8 mouse cellular contexts compared by ENCODE assay signal in genomic region chr1:155158141-155158969, GRCm38 (mm10). TPM values are rescaled to one million over a fixed set of nuclear protein-coding genes. Genes with fewer than 3 reads are reported as not detected.
DNase-seq lines count a peak whose midpoint lies in the region; ATAC-seq and TF ChIP-seq lines count a peak whose summit lies in the region.

TSS of gene Stx6 (plus strand) at chr1:155158715.

- 3% methylated on average over 45 of the region's 48 CpGs for WGBS in heart, embryonic 12.5 days
- 3% methylated on average over 46 of the region's 48 CpGs for WGBS in kidney, postnatal 0 days
- WGBS in liver, embryonic 11.5 days: 3% methylated on average over 47 of the region's 48 CpGs
- WGBS in stomach, embryonic 14.5 days: 1% methylated on average over 48 of the region's 48 CpGs

- no peaks in the 10 kb centered on the region for H3K36me3 ChIP-seq in C2C12 (ENCODE audit: control insufficient read depth, insufficient read depth)
- H3K36me3 ChIP-seq in erythroblast, embryonic 14.5 days (ENCODE audit: control insufficient read depth): no peaks in the 10 kb centered on the region
- no peaks in the 10 kb centered on the region for H3K36me3 ChIP-seq in heart, embryonic 12.5 days
- H3K36me3 ChIP-seq in kidney, postnatal 0 days (ENCODE audit: insufficient read depth, low read length): no peaks in the 10 kb centered on the region
- H3K36me3 ChIP-seq in liver, embryonic 11.5 days (ENCODE audit: control insufficient read depth, insufficient read depth, low read length): no peaks in the 10 kb centered on the region
- no peaks in the 10 kb centered on the region for H3K36me3 ChIP-seq in stomach, embryonic 14.5 days (ENCODE audit: control insufficient read depth, insufficient read depth, low read length)

- H3K9me3 ChIP-seq in erythroblast, embryonic 14.5 days (ENCODE audit: control insufficient read depth, low read length): no peaks in the 10 kb centered on the region
- no peaks in the 10 kb centered on the region for H3K9me3 ChIP-seq in heart, embryonic 12.5 days (replicated peaks)
- H3K9me3 ChIP-seq in kidney, postnatal 0 days (replicated peaks; ENCODE audit: low read length): no peaks in the 10 kb centered on the region
- H3K9me3 ChIP-seq in liver, embryonic 11.5 days (ENCODE audit: control insufficient read depth, low read length): no peaks in the 10 kb centered on the region
- no peaks in the 10 kb centered on the region for H3K9me3 ChIP-seq in stomach, embryonic 14.5 days (ENCODE audit: control insufficient read depth, low read depth, low read length)

- DNase-seq in brain, embryonic 14.5 days (ENCODE audit: low read depth): peak; percentile 99
- DNase-seq in kidney, postnatal 0 days (ENCODE audit: low spot score): peak; percentile 100
- peak; percentile 98 for DNase-seq in liver, embryonic 11.5 days (ENCODE audit: low spot score)
- DNase-seq in naive thymus-derived CD4-positive, alpha-beta T cell, adult 2 months (ENCODE audit: low read depth): peak; percentile 99

- H3K79me2 ChIP-seq in C2C12 (ENCODE audit: control insufficient read depth, insufficient read depth): peaks cover 13% of the 10 kb centered on the region

- TF ChIP-seq POLR2A in brain, embryonic 14.5 days (IDR thresholded peaks at IDR 0.05; ENCODE audit: borderline replicate concordance, extremely low read depth, insufficient read depth, insufficient read length, poor library complexity, severe bottlenecking): peak; percentile 88

- peak within 1 kb of the TSS; percentile 72 for H3K4me2 ChIP-seq in heart, embryonic 12.5 days
- peak within 1 kb of the TSS; percentile 75 for H3K4me2 ChIP-seq in kidney, postnatal 0 days (ENCODE audit: low read length)
- H3K4me2 ChIP-seq in liver, embryonic 11.5 days: peak within 1 kb of the TSS; percentile 89
- peak within 1 kb of the TSS; percentile 68 for H3K4me2 ChIP-seq in stomach, embryonic 14.5 days (replicated peaks; ENCODE audit: low read depth, low read length)

- ATAC-seq in heart, embryonic 12.5 days (ENCODE audit: insufficient number of reproducible peaks, low FRiP score): peak; percentile 99
- peak; percentile 99 for ATAC-seq in kidney, postnatal 0 days (replicated peaks; ENCODE audit: low FRiP score, low read depth)
- peak; percentile 99 for ATAC-seq in liver, embryonic 11.5 days (replicated peaks; ENCODE audit: low FRiP score)
- ATAC-seq in stomach, embryonic 14.5 days (ENCODE audit: insufficient number of reproducible peaks, insufficient read depth, low FRiP score, low read depth): peak; percentile 99

- H3K27ac ChIP-seq in heart, embryonic 12.5 days (ENCODE audit: poor library complexity, severe bottlenecking): peak within 1 kb of the TSS; percentile 87
- H3K27ac ChIP-seq in kidney, postnatal 0 days: peak within 1 kb of the TSS; percentile 94
- no peak within 1 kb of the TSS; the same call in 1 of the 2 replicates for H3K27ac ChIP-seq in liver, embryonic 11.5 days (ENCODE audit: low read depth, low read length)
- H3K27ac ChIP-seq in stomach, embryonic 14.5 days (ENCODE audit: low read length): peak within 1 kb of the TSS; percentile 82

- H3K79me3 ChIP-seq in C2C12 (ENCODE audit: low read depth): peaks cover 1% of the 10 kb centered on the region

- peak within 1 kb of the TSS; percentile 91 for H3ac ChIP-seq in C2C12 (ENCODE audit: control insufficient read depth, insufficient read length, low read depth)

- no peak for TF ChIP-seq CTCF in C2C12 (IDR thresholded peaks at IDR 0.05; ENCODE audit: control insufficient read depth, insufficient read depth, insufficient read length)
- TF ChIP-seq CTCF in brain, embryonic 14.5 days (IDR thresholded peaks at IDR 0.05; ENCODE audit: borderline replicate concordance, extremely low read depth, insufficient read depth, insufficient read length): no peak
- no peak for TF ChIP-seq CTCF in kidney, postnatal 0 days (IDR thresholded peaks at IDR 0.05; ENCODE audit: low read depth)

- peaks cover 28% of the 10 kb centered on the region for H3K4me1 ChIP-seq in erythroblast, embryonic 14.5 days (ENCODE audit: control insufficient read depth)
- peaks cover 18% of the 10 kb centered on the region for H3K4me1 ChIP-seq in heart, embryonic 12.5 days (replicated peaks)
- H3K4me1 ChIP-seq in kidney, postnatal 0 days (replicated peaks; ENCODE audit: insufficient read depth, low read length): no peaks in the 10 kb centered on the region
- peaks cover 7% of the 10 kb centered on the region for H3K4me1 ChIP-seq in liver, embryonic 11.5 days (replicated peaks; ENCODE audit: control insufficient read depth, insufficient read depth, low read length)
- peaks cover 7% of the 10 kb centered on the region; the same call in 1 of the 2 replicates for H3K4me1 ChIP-seq in stomach, embryonic 14.5 days (ENCODE audit: control insufficient read depth, insufficient read depth, low read length)

- peak within 1 kb of the TSS; percentile 82 for H3K9ac ChIP-seq in heart, embryonic 12.5 days
- peak within 1 kb of the TSS; percentile 91 for H3K9ac ChIP-seq in kidney, postnatal 0 days (ENCODE audit: low read depth, low read length)
- peak within 1 kb of the TSS; percentile 82 for H3K9ac ChIP-seq in liver, embryonic 11.5 days (ENCODE audit: low read depth, low read length)
- H3K9ac ChIP-seq in stomach, embryonic 14.5 days (replicated peaks; ENCODE audit: low read depth, low read length): peak within 1 kb of the TSS; percentile 87

- H3K27me3 ChIP-seq in C2C12 (ENCODE audit: control insufficient read depth, insufficient read depth, insufficient read length): no peaks in the 10 kb centered on the region
- H3K27me3 ChIP-seq in erythroblast, embryonic 14.5 days (ENCODE audit: control insufficient read depth): peaks cover 14% of the 10 kb centered on the region
- H3K27me3 ChIP-seq in heart, embryonic 12.5 days (replicated peaks): no peaks in the 10 kb centered on the region
- H3K27me3 ChIP-seq in kidney, postnatal 0 days (ENCODE audit: insufficient read depth, low read length): no peaks in the 10 kb centered on the region
- H3K27me3 ChIP-seq in liver, embryonic 11.5 days (replicated peaks; ENCODE audit: control insufficient read depth, insufficient read depth, low read length): no peaks in the 10 kb centered on the region
- no peaks in the 10 kb centered on the region for H3K27me3 ChIP-seq in stomach, embryonic 14.5 days (ENCODE audit: control insufficient read depth, insufficient read depth, low read length)

- H3K4me3 ChIP-seq in C2C12 (ENCODE audit: insufficient read depth, poor library complexity, severe bottlenecking): peak within 1 kb of the TSS; percentile 75
- H3K4me3 ChIP-seq in erythroblast, embryonic 14.5 days (replicated peaks): peak within 1 kb of the TSS; percentile 97
- peak within 1 kb of the TSS; percentile 85 for H3K4me3 ChIP-seq in heart, embryonic 12.5 days
- H3K4me3 ChIP-seq in kidney, postnatal 0 days (replicated peaks; ENCODE audit: low read depth, low read length): peak within 1 kb of the TSS; percentile 97
- H3K4me3 ChIP-seq in liver, embryonic 11.5 days (ENCODE audit: low read depth, low read length): peak within 1 kb of the TSS; percentile 97
- peak within 1 kb of the TSS; percentile 94 for H3K4me3 ChIP-seq in stomach, embryonic 14.5 days (ENCODE audit: low read depth, low read length)

TF ChIP-seq in C2C12, 6 proteins besides CTCF, POLR2A, EP300 and RAD21:
- TF ChIP-seq MAX (IDR thresholded peaks at IDR 0.05) (no peak), MYOG (IDR thresholded peaks at IDR 0.05; ENCODE audit: control insufficient read depth, extremely low read depth, insufficient read length) (no peak), USF1 (IDR thresholded peaks at IDR 0.05; ENCODE audit: low read depth) (peak; percentile 99), MYOD1 (IDR thresholded peaks at IDR 0.05; ENCODE audit: control insufficient read depth, insufficient read length, low read depth) (no peak), FOSL1 (IDR thresholded peaks at IDR 0.05; ENCODE audit: insufficient read depth, low read length, poor library complexity, severe bottlenecking) (no peak), CEBPB (IDR thresholded peaks at IDR 0.05; ENCODE audit: low read depth) (peak; percentile 11)

RNA-seq across cellular contexts. Expression of gene Stx6, which starts in this region (rescaled TPM):
- polyA plus RNA-seq in C2C12 (2012; fragmentation: generic; extraction: Trizol): 30.5 TPM
- 115 and 116 TPM in 2 replicates for polyA plus RNA-seq in brain, embryonic 14.5 days (2012; rRNA removed)
- 2.9 and 3.2 TPM in 2 replicates for polyA plus RNA-seq in erythroblast, embryonic 14.5 days (2012)
- 62.1 and 69.5 TPM in 2 replicates for polyA plus RNA-seq in heart, embryonic 12.5 days (2016; fragmentation: Nextera tagmentation; extraction: Ambion mirVana)
- polyA plus RNA-seq in kidney, postnatal 0 days (2015; fragmentation: Nextera tagmentation; extraction: Ambion mirVana): 57.1 and 59.9 TPM in 2 replicates
- polyA plus RNA-seq in liver, embryonic 11.5 days (2014; fragmentation: Nextera tagmentation; extraction: Ambion mirVana): 36.0 and 36.9 TPM in 2 replicates
- 80.1 and 81.7 TPM in 2 replicates for polyA plus RNA-seq in stomach, embryonic 14.5 days (2014; fragmentation: Nextera tagmentation; extraction: Ambion mirVana)
